Mouse (Mus musculus): ENCODE data around the gene Abce1.

Abce1 gene

GRCm38 (mm10) chr8:79639586-79640451, 71.7 kb downstream of the Abce1 start, which contains the start of gene Otud4:
Otud4 (plus strand) TSS chr8:79639618.
- DNase-seq (ENCODE audit: low spot score) = peak; percentile 54

GRCm38 (mm10) chr8:79638707-79639549, 72.6 kb downstream of the Abce1 start:
- DNase-seq (ENCODE audit: low spot score) = peak; percentile 96

- DNase-seq (ENCODE audit: low spot score) = no peak
These were observed 73.4 kb downstream of the Abce1 start for GRCm38 (mm10) chr8:79638001-79638706.

- no peak for DNase-seq (ENCODE audit: low spot score)
These were observed 74.3 kb downstream of the Abce1 start for GRCm38 (mm10) chr8:79637237-79637636.

- no peak for DNase-seq (ENCODE audit: low spot score)
These were observed 75.4 kb downstream of the Abce1 start for GRCm38 (mm10) chr8:79636151-79636550.

- DNase-seq (ENCODE audit: low spot score) = no peak
These were observed 76.0 kb downstream of the Abce1 start for GRCm38 (mm10) chr8:79635491-79635890.

Data from spleen, adult 12 weeks (tissue).